Mouse (Mus musculus) CD8-positive naive resting alpha-beta T cell, adult 2 months (primary cell): ENCODE data around the gene Tpcn1.

Experiments
- DNase-seq, 2 experiments: peaks; one replicate each; pipeline ENCODE4 v3.0.0; 2022; ENCODE audit warnings: low read depth in 2 of 2, low spot score in 2 of 2

Gene Tpcn1

DNA sequence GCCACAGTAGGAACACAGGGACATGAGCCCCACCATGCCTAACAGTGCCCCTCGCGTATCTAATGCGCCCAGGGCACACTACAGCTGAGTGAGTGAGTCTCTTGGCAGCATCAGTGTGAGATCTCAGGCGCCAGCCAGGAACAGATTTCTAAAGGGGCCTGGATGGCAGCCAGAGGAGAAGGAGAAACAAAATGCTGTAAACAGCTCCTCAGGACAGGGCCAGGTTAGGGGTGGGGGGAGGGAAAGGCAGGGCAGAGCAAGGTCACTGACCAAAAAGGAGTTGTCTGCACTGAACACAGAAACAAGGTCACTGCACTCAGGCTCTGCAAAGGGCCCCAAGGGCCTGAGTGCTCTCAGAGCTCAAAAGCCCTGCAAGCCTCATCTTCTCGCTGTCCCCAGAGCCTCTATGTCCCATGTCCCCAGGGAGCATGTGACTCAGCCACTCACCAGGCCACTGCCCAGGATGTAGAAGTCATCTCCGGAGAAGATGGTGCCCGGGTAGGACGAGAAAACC lies 97.7 kb downstream of the Tpcn1 start:
- DNase-seq: no peak

DNA sequence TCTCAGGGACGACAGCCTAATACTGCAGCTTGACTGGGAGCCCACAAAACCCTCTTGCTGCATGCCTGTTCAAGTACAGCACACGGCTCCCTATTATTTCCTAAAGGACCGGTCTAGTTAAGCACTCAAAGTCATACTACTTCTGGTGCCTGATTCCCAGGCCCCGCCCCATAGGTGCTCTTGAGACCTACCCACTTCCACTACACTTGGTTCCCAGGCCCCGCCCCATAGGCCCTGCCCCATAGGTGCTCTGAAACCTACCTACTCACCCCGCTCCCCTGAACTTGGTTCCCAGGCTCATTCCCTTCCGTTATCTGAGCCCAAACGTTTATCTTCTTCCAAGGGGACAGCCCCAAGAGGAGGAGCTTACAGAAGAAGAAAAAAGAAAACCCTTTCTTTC lies 100.6 kb downstream of the Tpcn1 start:
- DNase-seq: no peak
